Mouse (Mus musculus) heart, postnatal 0 days (tissue): ENCODE measurements around the gene Gm9918.

Experiments used
- CTCF ChIP-seq: IDR thresholded peaks from 2 replicates; pipeline ENCODE4 v1.5.1; 2016; ENCODE audit warnings: antibody characterized with exemption, control low read depth, low read depth
- EP300 ChIP-seq: IDR thresholded peaks from 2 replicates; pipeline ENCODE4 v1.6.1; 2016; ENCODE audit warnings: antibody characterized with exemption, low read depth

GRCm38 (mm10) chr15:102230408-102231321 lies 39.7 kb upstream of the Gm9918 start:
- no peak for TF ChIP-seq CTCF
- no peak for TF ChIP-seq EP300
